Mouse (Mus musculus): ENCODE measurements around the gene Pak4. TPM values are rescaled to one million over a fixed set of nuclear protein-coding genes. Genes with fewer than 3 reads are reported as not detected.

Gene Pak4
- polyA plus RNA-seq, 1 experiment from 2014 or later: 39.3 TPM

DNA sequence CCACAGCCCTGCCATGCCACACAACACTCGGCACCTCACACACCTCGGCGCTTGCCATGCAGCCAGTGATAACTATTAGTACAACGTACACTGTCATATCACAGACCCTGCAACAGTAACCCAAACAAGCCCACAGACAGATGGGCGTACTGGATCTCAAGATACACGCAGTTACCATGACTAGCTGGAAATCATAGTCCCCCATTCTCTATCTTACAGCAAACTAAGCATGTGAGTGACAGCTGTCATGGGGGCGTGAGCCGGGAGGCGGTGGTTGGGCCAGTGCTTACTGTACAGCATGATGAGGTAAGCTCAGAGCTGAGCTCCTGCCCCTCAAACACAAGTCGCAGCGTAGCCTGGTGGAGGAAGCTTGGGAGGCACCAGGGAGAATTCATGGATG lies 22.4 kb downstream of the Pak4 start:
- Histone ChIP-seq H3K9me3 (replicated peaks) (no peaks in the 10 kb centered on the region), H3K4me1 (peaks cover 70% of the 10 kb centered on the region), H3K4me2 (replicated peaks) (no peak overlapping the region), H3K9ac (no peak overlapping the region), H3K4me3 (replicated peaks) (no peak overlapping the region), H3K36me3 (no peaks in the 10 kb centered on the region), H3K27ac (replicated peaks) (no peak overlapping the region), H3K27me3 (no peaks in the 10 kb centered on the region)
- 83% methylated on average over 11 of the region's 11 CpGs for WGBS
- no peak for ATAC-seq (ENCODE audit: insufficient number of reproducible peaks, low FRiP score, low TSS enrichment, low read depth)

DNA sequence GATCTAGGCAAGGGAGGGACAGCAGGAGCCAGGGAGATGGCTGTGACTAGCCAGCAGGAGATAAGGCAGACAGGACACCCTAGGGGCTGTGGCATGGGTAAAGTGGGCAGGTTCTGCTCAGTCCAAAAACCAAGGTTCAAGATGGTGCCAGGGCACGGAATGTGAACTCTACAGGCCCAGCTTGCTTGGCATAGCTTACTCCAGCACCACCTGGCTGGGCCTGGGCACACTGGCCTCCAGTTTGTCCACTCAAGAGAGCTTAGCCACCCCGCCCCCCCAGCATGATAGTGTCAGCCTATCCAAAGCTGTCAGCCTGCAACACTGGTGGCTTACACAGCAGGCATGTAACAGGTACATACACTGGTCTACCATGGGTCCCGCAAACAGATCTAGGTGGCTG lies 24.7 kb downstream of the Pak4 start:
- Histone ChIP-seq H3K27me3 (no peaks in the 10 kb centered on the region), H3K4me3 (replicated peaks) (no peak overlapping the region), H3K9me3 (replicated peaks) (no peaks in the 10 kb centered on the region), H3K27ac (replicated peaks) (no peak overlapping the region), H3K4me1 (peaks cover 65% of the 10 kb centered on the region), H3K4me2 (replicated peaks) (no peak overlapping the region), H3K36me3 (peaks cover 8% of the 10 kb centered on the region), H3K9ac (no peak overlapping the region)
- 94% methylated on average over 3 of the region's 3 CpGs for WGBS
- ATAC-seq (ENCODE audit: insufficient number of reproducible peaks, low FRiP score, low TSS enrichment, low read depth): no peak

DNA sequence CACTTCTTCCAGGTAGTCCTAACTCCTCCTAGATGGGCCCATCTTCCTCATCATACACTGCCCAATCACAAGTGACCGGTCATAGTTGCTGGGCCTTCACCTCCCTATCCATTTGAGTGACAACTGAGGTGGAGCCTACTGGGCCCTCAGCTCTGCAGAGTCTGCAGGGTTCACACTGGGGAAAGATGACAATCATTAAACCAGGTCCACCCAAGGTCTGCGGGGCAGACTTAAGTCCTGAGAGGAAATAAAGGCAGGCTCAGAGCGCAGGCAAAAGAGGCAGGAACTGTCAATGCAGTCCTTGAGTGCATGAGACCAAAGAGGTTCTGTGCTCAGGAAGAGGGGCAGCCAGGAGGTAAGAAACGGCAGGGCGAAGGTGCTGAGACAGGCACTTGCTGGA lies 25.3 kb downstream of the Pak4 start:
- 82% methylated on average over 5 of the region's 5 CpGs for WGBS
- no peak overlapping the region for H3K4me3 ChIP-seq (replicated peaks)
- peaks cover 59% of the 10 kb centered on the region for H3K4me1 ChIP-seq
- H3K27ac ChIP-seq (replicated peaks): no peak overlapping the region
- no peak overlapping the region for H3K4me2 ChIP-seq (replicated peaks)
- H3K9ac ChIP-seq: no peak overlapping the region
- no peaks in the 10 kb centered on the region for H3K27me3 ChIP-seq
- ATAC-seq (ENCODE audit: insufficient number of reproducible peaks, low FRiP score, low TSS enrichment, low read depth): no peak
- H3K36me3 ChIP-seq: peaks cover 13% of the 10 kb centered on the region
- H3K9me3 ChIP-seq (replicated peaks): no peaks in the 10 kb centered on the region

- H3K9me3 ChIP-seq (replicated peaks): no peaks in the 10 kb centered on the region
- H3K4me3 ChIP-seq (replicated peaks): no peak overlapping the region
- H3K27ac ChIP-seq (replicated peaks): peak overlapping the region; percentile 83
- H3K4me2 ChIP-seq (replicated peaks): peak overlapping the region; percentile 11; the same call in 1 of the 2 replicates
- no peak for ATAC-seq (ENCODE audit: insufficient number of reproducible peaks, low FRiP score, low TSS enrichment, low read depth)
- peaks cover 44% of the 10 kb centered on the region for H3K4me1 ChIP-seq
- peaks cover 28% of the 10 kb centered on the region for H3K36me3 ChIP-seq
- H3K9ac ChIP-seq: no peak overlapping the region
- H3K27me3 ChIP-seq: no peaks in the 10 kb centered on the region
- 39% methylated on average over 5 of the region's 5 CpGs for WGBS
Observed at GRCm38 (mm10) chr7:28570982-28571682, 26.9 kb downstream of the Pak4 start.

GRCm38 (mm10) chr7:28570291-28570981 lies 27.5 kb downstream of the Pak4 start:
- Histone ChIP-seq H3K36me3 (peaks cover 35% of the 10 kb centered on the region), H3K27me3 (no peaks in the 10 kb centered on the region), H3K9ac (no peak overlapping the region), H3K4me1 (peaks cover 37% of the 10 kb centered on the region), H3K27ac (replicated peaks) (peak overlapping the region; percentile 83), H3K4me3 (replicated peaks) (no peak overlapping the region), H3K4me2 (replicated peaks) (peak overlapping the region; percentile 11), H3K9me3 (replicated peaks) (no peaks in the 10 kb centered on the region)
- WGBS: 46% methylated on average over 12 of the region's 12 CpGs
- ATAC-seq (ENCODE audit: insufficient number of reproducible peaks, low FRiP score, low TSS enrichment, low read depth): 0 out of 2 replicates have a peak, but pooled peaks have one; percentile 19

DNA sequence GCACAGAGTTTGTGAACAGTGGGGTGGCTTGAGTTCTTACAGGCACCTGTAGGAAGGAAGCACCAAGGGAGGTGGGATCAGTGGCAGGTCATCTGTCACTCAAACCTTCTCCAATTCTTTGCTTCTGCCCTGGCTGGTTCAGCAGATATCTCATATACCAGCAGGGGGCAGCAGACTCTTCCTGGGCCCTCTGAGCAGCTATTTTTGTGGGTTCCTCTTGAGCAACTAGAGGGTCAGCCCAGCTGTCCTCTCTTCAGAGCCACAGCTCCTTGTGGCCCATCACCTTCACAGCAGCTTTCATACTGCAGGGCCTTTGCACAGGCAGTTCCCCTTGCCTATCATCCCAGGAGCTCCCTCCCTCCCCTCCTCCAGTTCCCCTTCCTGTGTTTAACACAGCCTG lies 29.7 kb downstream of the Pak4 start:
- Histone ChIP-seq H3K4me2 (replicated peaks) (no peak overlapping the region), H3K27ac (replicated peaks) (no peak overlapping the region), H3K4me3 (replicated peaks) (no peak overlapping the region), H3K4me1 (peaks cover 32% of the 10 kb centered on the region), H3K9ac (no peak overlapping the region), H3K9me3 (replicated peaks) (no peaks in the 10 kb centered on the region), H3K36me3 (peaks cover 56% of the 10 kb centered on the region), H3K27me3 (no peaks in the 10 kb centered on the region)
- no peak for ATAC-seq (ENCODE audit: insufficient number of reproducible peaks, low FRiP score, low TSS enrichment, low read depth)

GRCm38 (mm10) chr7:28567539-28567938 lies 30.4 kb downstream of the Pak4 start:
- Histone ChIP-seq H3K9ac (no peak overlapping the region), H3K4me3 (replicated peaks) (no peak overlapping the region), H3K9me3 (replicated peaks) (no peaks in the 10 kb centered on the region), H3K27ac (replicated peaks) (no peak overlapping the region), H3K27me3 (no peaks in the 10 kb centered on the region), H3K4me2 (replicated peaks) (no peak overlapping the region), H3K4me1 (peaks cover 32% of the 10 kb centered on the region), H3K36me3 (peaks cover 62% of the 10 kb centered on the region)
- no peak for ATAC-seq (ENCODE audit: insufficient number of reproducible peaks, low FRiP score, low TSS enrichment, low read depth)
- 86% methylated on average over 4 of the region's 4 CpGs for WGBS

- H3K4me2 ChIP-seq (replicated peaks): no peak overlapping the region
- H3K4me1 ChIP-seq: peaks cover 16% of the 10 kb centered on the region
- H3K4me3 ChIP-seq (replicated peaks): no peak overlapping the region
- no peaks in the 10 kb centered on the region for H3K9me3 ChIP-seq (replicated peaks)
- 0 out of 2 replicates have a peak, but pooled peaks have one; percentile 21 for ATAC-seq (ENCODE audit: insufficient number of reproducible peaks, low FRiP score, low TSS enrichment, low read depth)
- WGBS: 52% methylated on average over 5 of the region's 5 CpGs
- H3K27ac ChIP-seq (replicated peaks): no peak overlapping the region
- peaks cover 78% of the 10 kb centered on the region for H3K36me3 ChIP-seq
- H3K9ac ChIP-seq: no peak overlapping the region
- H3K27me3 ChIP-seq: no peaks in the 10 kb centered on the region
Observed at GRCm38 (mm10) chr7:28565407-28565806, 32.6 kb downstream of the Pak4 start.

GRCm38 (mm10) chr7:28562951-28563350 lies 35.0 kb downstream of the Pak4 start:
- no peak for ATAC-seq (ENCODE audit: insufficient number of reproducible peaks, low FRiP score, low TSS enrichment, low read depth)
- 94% methylated on average over 13 of the region's 13 CpGs for WGBS

DNA sequence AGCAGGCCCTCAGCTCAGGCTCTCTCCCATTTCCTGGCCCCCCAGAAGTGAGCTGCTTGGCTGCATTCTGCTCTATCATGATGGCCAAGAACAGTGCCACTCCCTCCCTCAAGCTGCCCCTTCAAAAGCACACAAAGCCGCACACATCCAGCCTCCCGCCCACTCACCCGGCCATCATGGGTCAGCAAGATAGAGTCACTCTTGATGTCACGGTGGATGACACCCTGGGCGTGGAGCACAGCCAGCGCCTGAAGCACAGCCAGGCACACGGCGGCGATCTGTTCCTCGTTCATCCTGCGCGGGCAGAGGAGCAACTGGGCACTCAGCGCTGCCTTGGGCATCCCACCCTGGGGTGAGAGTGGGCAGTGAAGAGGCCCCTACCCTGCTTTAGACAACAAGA lies 35.6 kb downstream of the Pak4 start:
- H3K4me2 ChIP-seq (replicated peaks): no peak overlapping the region
- H3K9me3 ChIP-seq (replicated peaks): no peaks in the 10 kb centered on the region
- no peak overlapping the region for H3K27ac ChIP-seq (replicated peaks)
- ATAC-seq (ENCODE audit: insufficient number of reproducible peaks, low FRiP score, low TSS enrichment, low read depth): no peak
- H3K4me3 ChIP-seq (replicated peaks): no peak overlapping the region
- H3K9ac ChIP-seq: no peak overlapping the region
- 87% methylated on average over 13 of the region's 13 CpGs for WGBS
- H3K36me3 ChIP-seq: peaks cover 73% of the 10 kb centered on the region
- peaks cover 10% of the 10 kb centered on the region; the same call in 1 of the 2 replicates for H3K4me1 ChIP-seq
- H3K27me3 ChIP-seq: no peaks in the 10 kb centered on the region

More at GRCm38 (mm10) chr7:28562951-28563350, 35.0 kb downstream of the Pak4 start:
- Histone ChIP-seq H3K9ac (no peak overlapping the region), H3K27me3 (no peaks in the 10 kb centered on the region), H3K4me2 (replicated peaks) (no peak overlapping the region), H3K27ac (replicated peaks) (no peak overlapping the region), H3K4me3 (replicated peaks) (no peak overlapping the region), H3K9me3 (replicated peaks) (no peaks in the 10 kb centered on the region), H3K4me1 (0 out of 2 replicates have a peak, but pooled peaks cover 10% of the 10 kb centered on the region), H3K36me3 (peaks cover 79% of the 10 kb centered on the region)

- no peaks in the 10 kb centered on the region for H3K9me3 ChIP-seq (replicated peaks)
- H3K4me1 ChIP-seq: peaks cover 12% of the 10 kb centered on the region; the same call in 1 of the 2 replicates
- 92% methylated on average over 11 of the region's 11 CpGs for WGBS
- H3K36me3 ChIP-seq: peaks cover 69% of the 10 kb centered on the region
- no peak overlapping the region for H3K9ac ChIP-seq
- no peak overlapping the region for H3K27ac ChIP-seq (replicated peaks)
- no peaks in the 10 kb centered on the region for H3K27me3 ChIP-seq
- no peak overlapping the region for H3K4me2 ChIP-seq (replicated peaks)
- no peak for ATAC-seq (ENCODE audit: insufficient number of reproducible peaks, low FRiP score, low TSS enrichment, low read depth)
- H3K4me3 ChIP-seq (replicated peaks): no peak overlapping the region
Observed at GRCm38 (mm10) chr7:28561967-28562366, 36.0 kb downstream of the Pak4 start.
